Mouse (Mus musculus) thymus, adult 2 months (tissue): ENCODE measurements around the gene Hilpda. TPM values are rescaled to one million over a fixed set of nuclear protein-coding genes. Genes with fewer than 3 reads are reported as not detected.

Experiments
- DNase-seq: peaks from one replicate; pipeline ENCODE4 v3.0.0; 2021
- H3K27ac ChIP-seq: fragments of 200-500 bp; 2 replicates; pipeline ENCODE4 v1.5.1; 2012; ENCODE audit warnings: low read length, control low read depth; ENCODE audit not compliant: control insufficient read depth, insufficient read depth
- H3K27me3 ChIP-seq: fragments of 200-500 bp; 2 replicates; pipeline ENCODE4 v1.6.1; 2012; ENCODE audit warnings: mild to moderate bottlenecking, low read length, moderate library complexity, mixed read lengths; ENCODE audit not compliant: control insufficient read depth, insufficient read depth
- H3K36me3 ChIP-seq: fragments of 200-500 bp; 2 replicates; pipeline ENCODE4 v1.6.1; 2012; ENCODE audit warnings: mild to moderate bottlenecking, low read length, moderate library complexity; ENCODE audit not compliant: control insufficient read depth, insufficient read depth
- H3K4me1 ChIP-seq: fragments of 200-500 bp; replicated peaks from 2 replicates; pipeline ENCODE4 v1.6.1; 2012; ENCODE audit warnings: low read length; ENCODE audit not compliant: control insufficient read depth, insufficient read depth
- H3K4me3 ChIP-seq: fragments of 200-500 bp; 2 replicates; pipeline ENCODE4 v1.5.1; 2012; ENCODE audit warnings: mild to moderate bottlenecking, low read length, control low read depth, moderate library complexity; ENCODE audit not compliant: control insufficient read depth, insufficient read depth
- CTCF ChIP-seq: fragments of 200-500 bp; IDR thresholded peaks from 2 replicates; pipeline ENCODE4 v1.5.1; 2012; ENCODE audit warnings: mild to moderate bottlenecking, control low read depth, low read length, moderate library complexity, borderline replicate concordance; ENCODE audit not compliant: control insufficient read depth, poor library complexity, insufficient read depth; ENCODE audit errors: extremely low read depth
- POLR2A ChIP-seq: fragments of 200-500 bp; IDR thresholded peaks from 2 replicates; pipeline ENCODE4 v1.6.1; 2012; ENCODE audit warnings: mild to moderate bottlenecking, low read length, control low read depth, moderate library complexity; ENCODE audit not compliant: control insufficient read depth, poor library complexity, insufficient read depth; ENCODE audit errors: extremely low read depth
- WGBS: fragments of 180-500 bp; shearing (Covaris S2); methylation state at CpG from one replicate; pipeline ENCODE4 v1.1.7; 2018; 5-methylcytosine and 5-hydroxymethylcytosine counted together
- polyA plus RNA-seq: library from polyadenylated mRNA; depleted of rRNA; stranded (reverse); fragments of >200 nt; gene quantifications from 2 replicates; pipeline ENCODE4 v1.2.3, GENCODE M21; 2012

Hilpda gene
- polyA plus RNA-seq, 1 experiment: 35.9 TPM

- WGBS: 75% methylated on average over 4 of the region's 4 CpGs
- Histone ChIP-seq H3K4me1 (peaks cover 4% of the 10 kb centered on the region; the same call in 1 of the 2 replicates), H3K27me3 (no peaks in the 10 kb centered on the region), H3K36me3 (no peaks in the 10 kb centered on the region), H3K4me3 (no peak overlapping the region), H3K27ac (no peak overlapping the region)
- DNase-seq: no peak
- TF ChIP-seq POLR2A: no peak
- no peak for TF ChIP-seq CTCF
Observed at GRCm38 (mm10) chr6:29247072-29247471, 25.2 kb upstream of the Hilpda start.

GRCm38 (mm10) chr6:29259418-29259817, 12.9 kb upstream of the Hilpda start:
- WGBS: 9% methylated on average over 1 of the region's 1 CpGs
- TF ChIP-seq POLR2A (no peak), CTCF (no peak)
- Histone ChIP-seq H3K36me3 (no peaks in the 10 kb centered on the region), H3K27me3 (no peaks in the 10 kb centered on the region), H3K4me1 (peaks cover 11% of the 10 kb centered on the region), H3K4me3 (no peak overlapping the region), H3K27ac (0 out of 2 replicates have a peak overlapping the region, but pooled peaks have one; percentile 41)
- no peak for DNase-seq

- no peaks in the 10 kb centered on the region for H3K27me3 ChIP-seq
- no peak for DNase-seq
- H3K36me3 ChIP-seq: no peaks in the 10 kb centered on the region
- no peak overlapping the region for H3K4me3 ChIP-seq
- no peak for TF ChIP-seq POLR2A
- TF ChIP-seq CTCF: no peak
- WGBS: 92% methylated on average over 5 of the region's 5 CpGs
- H3K4me1 ChIP-seq: peaks cover 18% of the 10 kb centered on the region
- H3K27ac ChIP-seq: no peak overlapping the region
Observed at GRCm38 (mm10) chr6:29261831-29262230, 10.5 kb upstream of the Hilpda start.

GRCm38 (mm10) chr6:29263650-29264455, 8.4 kb upstream of the Hilpda start:
- no peak for DNase-seq
- 82% methylated on average over 6 of the region's 6 CpGs for WGBS
- peaks cover 15% of the 10 kb centered on the region for H3K4me1 ChIP-seq

GRCm38 (mm10) chr6:29264456-29264781, 7.9 kb upstream of the Hilpda start:
- H3K4me3 ChIP-seq: no peak overlapping the region
- TF ChIP-seq POLR2A (no peak), CTCF (no peak)
- DNase-seq: no peak
- no peaks in the 10 kb centered on the region for H3K36me3 ChIP-seq
- H3K27ac ChIP-seq: no peak overlapping the region
- peaks cover 15% of the 10 kb centered on the region for H3K4me1 ChIP-seq
- WGBS: 25% methylated on average over 3 of the region's 3 CpGs
- no peaks in the 10 kb centered on the region for H3K27me3 ChIP-seq

More at GRCm38 (mm10) chr6:29263650-29264455, 8.4 kb upstream of the Hilpda start:
- Histone ChIP-seq H3K36me3 (no peaks in the 10 kb centered on the region), H3K4me3 (no peak overlapping the region), H3K27me3 (no peaks in the 10 kb centered on the region), H3K27ac (no peak overlapping the region)
- TF ChIP-seq POLR2A: no peak

- DNase-seq: no peak
- no peak overlapping the region for H3K4me3 ChIP-seq
- H3K27me3 ChIP-seq: no peaks in the 10 kb centered on the region
- H3K36me3 ChIP-seq: no peaks in the 10 kb centered on the region
- peaks cover 21% of the 10 kb centered on the region for H3K4me1 ChIP-seq
- TF ChIP-seq POLR2A (no peak), CTCF (no peak)
- WGBS: 95% methylated on average over 4 of the region's 4 CpGs
- H3K27ac ChIP-seq: no peak overlapping the region
Observed at GRCm38 (mm10) chr6:29266936-29267335, 5.4 kb upstream of the Hilpda start.

- Histone ChIP-seq H3K36me3 (no peaks in the 10 kb centered on the region), H3K27me3 (no peaks in the 10 kb centered on the region), H3K4me3 (no peak overlapping the region), H3K27ac (no peak overlapping the region), H3K4me1 (peaks cover 24% of the 10 kb centered on the region)
- 90% methylated on average over 6 of the region's 6 CpGs for WGBS
- DNase-seq: no peak
- TF ChIP-seq CTCF (no peak), POLR2A (no peak)
Observed at GRCm38 (mm10) chr6:29269006-29269668, 3.2 kb upstream of the Hilpda start.
